Mouse (Mus musculus) embryo, embryonic 10 days (tissue): ENCODE measurements at regions not wholly inside any gene's neighbourhood (a gene's known extent, or its start where the extent isn't known, plus 50 kb on each side); places are given as distances from the start of the nearest gene placed in this dataset.

Source experiments
- DNase-seq: peaks from one replicate; pipeline ENCODE4 v3.0.0-alpha.2; 2015; ENCODE audit warnings: low spot score

DNA sequence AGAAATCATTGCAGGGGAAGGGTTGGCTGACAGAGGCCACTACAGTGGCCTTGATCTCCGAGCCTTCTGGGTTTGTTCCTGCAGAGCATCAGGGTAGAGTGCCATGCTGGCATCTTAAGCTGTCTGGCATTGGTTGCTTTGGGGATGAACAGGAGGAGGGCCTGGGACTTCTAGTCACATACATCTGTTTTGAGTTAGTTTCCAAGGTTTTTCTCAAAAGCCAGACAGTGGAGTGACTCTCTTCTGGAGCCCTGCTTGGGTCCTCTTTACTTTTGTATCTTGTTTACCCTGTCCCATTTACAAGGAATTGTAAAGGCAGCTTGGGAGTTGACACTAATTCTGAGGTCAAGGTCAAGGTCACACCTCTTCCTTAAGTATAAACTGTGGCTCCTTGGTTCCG lies 239.0 kb upstream of the Id2 start:
- DNase-seq = peak; percentile 32

DNA sequence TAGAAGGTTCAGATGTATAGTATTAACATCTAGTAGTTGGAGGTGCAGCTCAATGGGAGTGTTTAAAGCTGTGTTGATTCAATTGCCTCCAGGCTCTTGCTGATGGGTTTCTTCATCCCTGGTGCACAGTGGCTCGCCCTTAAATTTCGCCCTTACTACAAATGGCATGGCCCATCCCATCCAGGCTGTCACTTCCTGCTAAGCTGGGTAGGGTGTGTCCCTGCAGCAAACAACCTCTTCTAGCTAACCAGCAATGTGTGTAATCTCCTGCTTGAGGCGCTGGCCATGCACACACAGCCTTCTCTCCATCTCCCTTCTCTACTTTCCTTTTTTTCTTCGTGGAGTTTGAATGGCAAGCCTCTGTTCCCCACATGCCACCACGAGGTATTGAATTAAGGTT lies 238.1 kb upstream of the Id2 start:
- DNase-seq = no peak

DNA sequence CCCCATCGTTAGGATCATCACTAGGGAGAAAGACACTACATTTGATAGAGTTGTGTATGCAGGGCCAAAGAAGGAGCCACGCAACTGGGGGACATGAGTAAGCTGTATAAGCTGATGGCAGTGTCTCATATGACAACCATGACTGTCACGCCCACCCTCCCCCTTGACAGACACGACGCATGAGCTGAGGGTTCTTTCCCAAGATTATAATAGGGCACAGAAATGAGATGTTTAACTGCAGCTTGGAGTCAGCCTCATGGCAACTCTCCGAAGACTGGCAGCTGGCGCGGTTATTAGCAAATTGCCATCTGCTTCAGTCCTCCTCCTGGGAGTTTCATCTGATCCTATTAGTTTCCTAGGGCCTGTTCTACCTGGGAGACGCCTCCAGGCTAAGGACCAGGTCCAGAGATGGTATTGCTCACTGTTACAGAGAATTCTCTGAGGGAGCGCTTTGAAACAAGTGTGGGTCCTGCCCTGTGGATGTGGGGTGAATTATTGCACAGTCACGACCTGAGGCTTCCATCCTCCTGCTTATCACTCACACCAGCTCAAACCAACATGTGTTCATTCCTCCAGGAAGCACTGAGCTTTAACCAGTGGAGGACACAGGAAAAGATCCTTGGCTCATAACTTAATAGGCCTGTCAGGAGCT lies 235.6 kb upstream of the Id2 start:
- DNase-seq = no peak

DNA sequence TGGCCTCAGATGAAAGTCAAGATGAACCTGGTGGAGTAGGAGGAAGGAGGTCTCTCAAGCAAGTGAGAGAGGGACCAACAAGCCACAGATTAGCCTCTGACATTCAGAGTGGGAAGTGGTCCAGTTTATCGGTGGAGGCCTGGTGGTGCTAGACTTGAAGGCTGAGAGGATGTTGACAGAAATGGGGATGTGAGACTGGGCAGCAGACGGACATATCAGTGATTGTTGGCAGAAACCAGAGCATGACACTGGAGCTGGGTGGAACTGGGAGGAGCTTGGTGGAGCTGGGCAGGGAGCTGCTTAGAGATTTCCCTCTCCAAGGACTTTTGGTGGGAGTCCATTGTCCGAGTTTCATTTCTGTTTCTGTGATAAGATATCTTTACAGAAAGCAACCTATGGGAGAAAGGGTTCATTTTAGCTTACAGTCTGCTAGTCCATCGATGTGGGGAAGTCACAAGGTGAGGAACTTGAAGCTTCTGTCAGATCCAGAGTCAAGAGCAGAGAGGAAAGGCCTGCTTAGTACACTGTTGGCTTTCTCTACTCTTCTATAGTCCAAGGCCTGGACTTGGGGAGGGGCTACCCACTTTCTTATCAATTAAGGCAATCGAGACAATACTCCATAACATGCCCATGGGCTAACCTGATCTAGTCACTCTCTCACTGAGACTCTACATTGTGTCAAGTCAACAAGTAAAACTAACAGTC lies 233.2 kb upstream of the Id2 start:
- DNase-seq = peak; percentile 8

DNA sequence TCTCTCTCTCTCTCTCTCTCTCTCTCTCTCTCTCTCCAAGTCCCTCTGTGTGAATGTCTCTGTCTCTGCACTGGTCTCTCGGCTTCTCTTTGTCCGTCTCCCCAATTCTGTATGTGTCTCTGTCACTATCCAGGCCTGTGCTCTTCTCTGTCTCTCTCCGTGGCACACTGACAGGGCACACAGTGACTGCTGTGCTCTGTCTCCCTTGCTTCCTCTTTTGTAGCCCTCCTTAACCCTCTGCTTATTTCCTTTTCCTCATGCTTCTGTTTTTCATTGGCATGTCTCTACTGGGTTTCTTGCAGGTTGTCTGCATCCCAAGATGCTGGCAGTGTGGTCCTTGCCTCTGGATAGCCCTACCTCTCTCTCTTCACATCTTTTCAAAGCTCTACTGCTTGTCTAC lies 229.0 kb upstream of the Id2 start:
- no peak for DNase-seq

DNA sequence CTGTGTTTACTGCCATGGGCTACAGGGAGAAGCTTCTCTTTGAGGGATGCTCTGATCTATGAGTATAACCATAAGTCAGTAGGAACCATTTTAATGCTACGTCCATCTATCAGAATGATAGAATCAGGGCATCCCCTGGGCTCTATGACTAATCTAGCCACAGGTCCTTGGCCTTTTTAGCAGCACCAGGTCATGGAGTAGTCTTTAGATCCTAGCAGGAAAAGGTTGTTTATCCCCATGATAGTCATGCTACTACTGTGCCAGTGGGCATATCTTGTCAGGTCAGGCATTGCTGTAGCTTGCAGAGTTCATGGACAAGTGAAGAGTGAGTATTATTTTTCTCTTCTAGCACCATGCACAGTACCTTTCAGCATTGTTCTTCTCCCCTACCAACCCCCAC lies 226.2 kb upstream of the Id2 start:
- no peak for DNase-seq

DNA sequence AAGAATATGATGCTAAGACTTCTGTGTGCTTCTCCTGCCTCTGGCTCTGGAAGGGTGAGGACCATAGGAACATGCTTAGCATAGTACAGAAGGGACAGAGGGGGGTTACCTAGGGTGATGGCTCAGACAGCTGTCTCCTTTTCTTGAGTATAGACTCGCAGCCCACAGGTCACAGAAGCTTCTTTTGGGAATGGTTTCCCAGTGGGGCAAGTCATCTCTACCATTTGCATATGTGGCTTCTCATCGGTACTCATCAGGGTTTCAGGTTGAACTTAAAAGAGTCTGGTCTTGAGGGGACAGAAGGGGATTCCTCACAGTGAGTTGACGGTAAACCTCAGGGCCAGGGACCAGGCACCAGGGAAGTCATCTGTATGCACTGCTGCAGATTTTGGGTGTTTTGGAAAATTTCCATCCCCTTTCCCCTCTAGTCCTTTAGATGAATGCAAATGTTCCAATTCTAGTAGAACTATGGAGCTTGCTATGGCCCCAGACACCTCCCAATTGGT lies 223.4 kb upstream of the Id2 start:
- no peak for DNase-seq

DNA sequence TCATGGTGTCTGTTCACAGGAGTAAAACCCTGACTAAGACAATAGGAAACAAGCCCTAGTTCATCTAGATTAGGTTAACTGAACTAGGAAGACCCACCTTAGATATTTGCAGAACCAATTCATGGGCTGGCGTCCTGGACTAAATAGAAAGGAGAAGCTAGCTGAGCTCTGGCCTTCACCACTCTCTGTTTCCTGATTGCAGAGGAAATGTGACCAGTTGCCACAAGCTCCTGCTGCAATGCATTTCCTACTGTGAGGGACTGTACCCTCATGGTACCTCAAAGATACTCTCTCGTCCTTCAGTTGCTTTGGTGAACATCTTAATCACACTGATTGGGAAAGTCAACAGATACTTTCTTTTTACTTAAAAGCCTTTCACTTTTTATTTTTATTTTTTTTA lies 222.9 kb upstream of the Id2 start:
- DNase-seq = no peak

DNA sequence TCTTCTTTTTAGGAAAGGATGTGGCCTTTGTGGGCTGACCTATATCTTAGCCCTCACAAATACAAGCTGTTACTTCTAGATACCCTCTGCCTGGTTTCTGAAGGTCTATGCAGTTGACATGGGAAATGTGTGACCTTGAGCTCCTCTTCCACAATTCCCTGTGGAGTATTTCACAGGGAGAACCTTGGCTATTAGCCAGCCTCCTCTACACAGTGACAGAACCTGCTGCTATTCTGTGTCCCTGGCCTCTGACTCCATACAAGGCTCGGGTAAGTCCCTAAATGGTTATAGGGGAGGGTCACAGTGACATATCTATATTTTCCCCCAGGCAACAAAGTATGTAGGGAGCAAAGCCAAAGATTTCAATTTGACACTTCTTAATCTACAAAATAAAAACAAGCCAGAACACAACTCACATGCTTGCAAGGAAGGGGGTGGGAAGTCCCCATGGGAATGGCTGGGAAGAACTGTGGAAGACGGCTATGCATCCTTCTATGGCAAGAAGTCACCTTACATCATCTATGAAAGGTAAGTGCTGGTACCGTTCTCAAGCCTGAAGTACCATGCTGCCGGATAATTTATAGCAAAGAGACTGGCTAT lies 221.2 kb upstream of the Id2 start:
- no peak for DNase-seq

DNA sequence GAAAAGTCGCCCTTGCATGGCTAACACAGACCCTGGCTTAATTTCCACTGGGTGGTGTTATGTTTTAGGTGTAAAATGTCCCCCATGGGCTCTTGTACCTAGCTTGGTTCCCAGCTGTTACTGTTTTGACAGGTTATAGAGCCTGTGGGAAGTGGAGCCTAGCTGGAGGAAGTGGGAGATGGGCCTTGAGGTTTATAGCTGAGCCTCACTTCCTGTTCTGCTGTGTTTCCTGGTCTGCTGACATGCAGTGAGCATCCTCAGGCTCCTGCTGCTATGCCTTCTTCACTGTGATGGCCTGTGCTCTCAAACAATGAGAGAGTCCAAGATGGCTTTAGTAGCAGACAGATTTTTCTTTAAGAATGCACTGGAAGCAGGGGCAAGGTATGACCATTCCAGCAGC lies 219.0 kb upstream of the Id2 start:
- DNase-seq = no peak

DNA sequence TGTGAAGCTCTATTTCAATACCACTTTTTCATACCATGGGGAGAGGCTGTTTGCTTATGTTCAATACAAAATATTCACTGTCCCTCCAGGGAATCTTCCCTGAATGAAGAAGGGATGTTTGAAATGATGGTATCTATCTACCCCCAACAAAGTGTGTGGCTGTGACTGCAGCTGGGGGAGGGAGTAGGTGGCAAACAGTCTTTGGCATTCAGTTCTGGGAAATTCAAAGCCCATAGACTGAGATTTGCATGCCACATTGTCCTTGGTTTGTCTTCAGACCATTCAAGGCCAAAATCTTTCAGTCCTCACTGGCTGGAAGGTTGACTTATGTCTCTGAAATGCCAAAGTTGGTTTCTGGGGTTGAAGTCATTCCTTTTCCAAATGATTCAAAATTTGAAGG lies 216.3 kb upstream of the Id2 start:
- DNase-seq = no peak

DNA sequence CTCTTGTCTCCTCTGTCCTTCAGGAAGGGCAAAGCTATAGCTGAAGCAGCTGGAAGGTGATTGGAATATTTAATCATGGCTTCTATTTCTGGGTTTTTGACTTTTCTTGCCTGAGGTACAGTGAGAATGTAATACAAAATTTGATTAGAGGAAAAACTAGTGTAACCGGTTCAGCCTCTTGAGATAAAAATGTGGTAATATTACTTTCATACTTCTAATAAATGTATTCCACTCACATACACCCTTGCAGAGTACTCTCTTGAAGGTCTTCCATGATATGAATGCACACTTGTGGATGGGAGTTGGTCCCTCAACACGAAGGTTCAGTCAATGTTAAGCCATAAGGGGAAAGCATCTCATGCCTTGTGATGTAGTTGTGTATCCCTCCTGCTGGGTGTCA lies 215.4 kb upstream of the Id2 start:
- DNase-seq = no peak

DNA sequence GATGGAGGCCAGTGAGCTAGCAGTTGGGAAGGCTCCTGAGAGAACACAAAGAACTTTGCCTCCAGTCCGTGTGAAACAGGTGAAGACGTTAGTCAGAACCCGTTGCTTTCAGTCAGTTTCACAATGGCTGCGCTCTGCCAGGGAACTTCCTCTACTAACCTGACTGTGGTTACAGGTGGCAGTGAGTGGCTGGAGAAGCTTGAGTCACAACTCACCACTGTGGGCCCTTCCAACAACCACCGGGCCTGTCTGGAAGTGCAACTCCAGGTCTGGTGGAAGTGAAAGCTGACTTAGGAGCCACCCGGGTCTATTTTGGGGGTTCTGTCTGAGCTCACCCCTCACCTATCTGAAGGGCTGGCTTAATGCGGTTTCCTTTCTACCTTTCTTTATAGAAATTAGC lies 214.8 kb upstream of the Id2 start:
- DNase-seq = no peak

DNA sequence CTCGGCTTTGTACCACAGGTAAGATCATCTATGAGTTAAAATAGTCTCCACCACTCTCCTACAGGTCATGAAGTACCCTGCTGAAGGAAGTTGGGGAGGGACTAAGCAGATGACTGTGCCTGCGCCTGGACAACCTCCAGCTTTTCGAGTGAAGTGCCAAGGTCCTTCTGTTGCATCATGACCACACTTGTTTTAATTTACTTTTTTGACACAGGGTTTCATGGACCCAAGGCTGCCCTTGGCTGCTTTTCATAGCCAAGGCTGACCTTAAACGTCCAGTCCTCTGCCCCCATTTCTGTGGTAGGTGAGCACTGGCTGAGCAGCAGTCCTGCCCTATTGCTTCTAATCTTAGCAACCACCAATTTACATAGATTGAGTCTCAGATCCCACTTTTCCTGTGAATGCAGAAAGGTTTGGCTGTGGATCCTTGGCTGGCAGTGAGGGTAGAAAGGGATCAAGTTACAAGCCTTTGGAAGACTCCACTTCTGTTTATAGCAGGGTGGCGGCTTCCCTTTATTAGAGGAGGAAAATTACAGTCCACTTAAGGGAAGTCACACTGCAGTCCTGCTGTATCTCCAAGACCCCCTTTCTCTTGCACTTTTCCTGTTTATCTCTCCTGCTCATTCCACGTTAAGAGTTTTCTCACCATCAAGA lies 213.5 kb upstream of the Id2 start:
- peak; percentile 39 for DNase-seq

DNA sequence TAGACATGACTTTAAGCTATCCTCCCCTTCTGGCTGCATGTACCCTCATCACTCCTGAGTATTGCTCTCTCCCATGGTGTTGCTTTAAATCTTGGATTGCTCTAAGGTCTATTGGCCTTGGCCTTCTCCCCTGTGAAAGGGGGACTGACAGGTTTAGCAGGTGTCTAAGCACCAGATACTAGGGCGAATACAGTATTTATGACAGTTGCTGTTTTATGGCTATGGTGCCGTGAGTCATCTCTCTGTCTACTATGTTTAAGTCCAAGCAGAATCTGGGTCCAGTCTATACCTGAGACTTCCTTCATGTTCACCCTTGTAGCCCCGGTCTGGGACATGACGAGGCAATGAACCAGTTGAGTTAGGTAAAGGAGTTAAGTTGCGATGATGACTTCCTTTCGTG lies 212.3 kb upstream of the Id2 start:
- DNase-seq = no peak

DNA sequence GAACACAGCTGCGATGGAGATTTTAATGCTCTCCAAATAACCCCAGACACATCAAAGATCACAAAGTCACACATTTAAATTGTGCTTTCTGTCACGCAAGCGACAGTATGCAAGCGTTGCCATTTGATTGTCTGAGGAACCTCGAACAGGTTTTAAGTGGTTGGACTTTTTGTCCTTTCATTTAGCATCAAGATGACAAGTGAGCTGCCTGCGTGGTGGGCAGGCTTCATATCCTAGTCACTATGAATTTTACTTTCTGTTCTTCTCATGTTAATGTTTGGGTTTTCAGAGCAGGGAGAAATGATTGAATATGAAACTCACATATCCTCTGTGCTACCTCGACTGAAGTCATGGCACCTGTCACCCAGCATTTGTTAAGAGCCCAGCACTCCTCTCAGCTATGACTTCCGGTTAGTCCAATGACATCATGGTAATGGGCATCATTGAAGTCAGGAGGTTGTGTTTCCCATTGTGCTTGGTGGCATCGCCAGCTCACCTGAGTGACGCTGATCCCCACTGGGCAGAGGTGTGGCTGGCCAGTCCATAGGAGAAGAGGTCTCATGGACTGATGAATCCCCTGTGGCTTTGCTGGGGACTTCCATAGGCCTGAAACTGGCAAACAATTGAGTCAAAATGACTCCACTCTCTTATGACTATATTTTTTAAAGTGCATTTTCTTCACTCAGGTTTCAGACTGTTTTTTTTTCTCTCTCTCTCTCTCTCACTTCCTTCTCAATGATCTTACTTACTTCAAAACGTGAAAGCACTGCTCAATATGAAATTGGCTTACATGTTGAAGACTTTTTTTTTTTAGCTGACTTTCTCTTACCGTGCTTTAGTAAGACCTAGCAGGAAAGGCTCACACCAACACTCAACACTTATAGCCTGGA lies 209.1 kb upstream of the Id2 start:
- no peak for DNase-seq

DNA sequence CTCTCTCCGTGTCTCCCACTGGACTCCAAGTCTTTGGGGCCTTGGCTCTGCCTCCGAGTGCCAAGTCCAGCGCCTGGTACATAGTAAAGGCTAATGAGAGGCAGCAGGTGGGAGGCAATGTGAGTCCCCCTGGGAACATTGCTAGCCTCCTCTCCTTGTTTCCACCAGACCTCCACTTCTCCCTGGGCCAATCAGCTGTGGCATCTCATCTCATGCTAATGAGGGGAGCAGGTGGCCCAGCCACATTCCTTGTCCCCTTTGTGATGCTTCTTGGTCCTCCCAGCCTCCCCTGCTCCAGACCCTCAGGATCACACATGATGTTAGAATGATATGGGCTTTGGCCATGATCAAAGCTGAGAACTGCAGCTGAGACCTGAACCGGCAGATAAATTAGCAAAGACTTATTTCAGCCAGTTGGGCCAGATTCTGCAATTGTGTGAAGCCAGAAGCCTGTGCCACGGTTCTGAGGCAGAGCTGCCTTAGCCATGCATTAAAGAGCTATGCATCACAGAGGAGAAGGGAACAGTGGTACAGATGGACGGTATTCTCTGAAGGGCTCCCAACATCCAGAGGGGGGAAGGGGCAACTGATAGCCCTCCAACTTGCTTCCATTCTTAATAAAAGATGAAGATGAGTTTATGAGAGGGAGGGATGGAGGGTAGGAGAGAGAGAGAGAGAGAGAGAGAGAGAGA lies 208.0 kb upstream of the Id2 start:
- peak; percentile 43 for DNase-seq

DNA sequence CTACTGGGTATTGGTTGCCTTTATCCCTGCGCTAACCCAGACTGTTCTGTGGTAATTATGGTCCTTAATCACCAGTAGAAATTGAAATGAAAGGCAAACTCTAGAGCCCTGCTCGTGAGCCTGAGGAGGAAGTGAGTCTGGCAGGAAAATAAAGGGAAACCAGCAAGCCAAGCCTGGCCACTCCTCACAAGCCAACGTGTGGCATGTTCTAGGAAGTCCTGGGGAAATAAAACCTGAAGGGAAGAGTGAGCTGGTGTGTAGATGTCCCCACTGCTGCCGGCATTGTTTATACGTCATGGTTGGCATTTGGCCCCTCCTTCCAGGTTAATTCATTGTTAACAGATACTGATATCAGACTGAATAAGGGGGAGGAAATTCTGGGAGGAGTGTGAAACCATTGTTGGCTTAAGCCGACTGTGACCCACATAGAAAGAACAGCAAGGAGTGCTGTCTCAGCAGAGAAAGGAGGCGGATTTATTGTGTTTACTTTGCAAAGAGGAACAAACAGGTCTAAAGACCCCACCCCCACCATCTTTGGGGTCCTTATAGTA lies 206.6 kb upstream of the Id2 start:
- no peak for DNase-seq

DNA sequence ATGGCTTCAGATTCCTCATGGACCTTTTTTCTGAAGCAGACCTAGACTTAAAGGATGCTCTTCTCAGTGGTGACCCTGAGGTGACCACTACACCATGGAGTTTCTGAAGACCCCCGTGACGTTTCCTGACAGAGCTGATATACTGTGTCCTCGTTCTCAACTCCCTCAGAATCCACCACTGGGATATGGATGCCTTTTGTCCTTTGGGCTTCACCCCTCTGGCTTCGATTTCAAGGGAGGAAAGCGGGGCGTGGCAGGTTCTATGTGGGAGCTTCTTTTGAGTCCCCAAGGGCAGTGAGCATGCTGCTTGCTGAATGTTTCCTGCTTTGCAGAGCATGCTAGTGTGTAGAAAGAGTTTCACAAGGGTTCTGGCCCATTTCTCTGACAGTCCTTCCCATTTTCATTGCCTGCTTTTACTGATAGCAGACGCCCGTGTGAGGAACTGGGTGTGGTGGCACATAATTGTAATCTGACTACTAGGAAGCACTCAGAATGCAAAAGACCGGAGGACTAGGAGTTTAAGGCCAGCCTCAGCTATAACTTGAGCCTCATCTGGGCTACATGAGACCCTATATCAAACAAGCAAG lies 204.0 kb upstream of the Id2 start:
- no peak for DNase-seq

DNA sequence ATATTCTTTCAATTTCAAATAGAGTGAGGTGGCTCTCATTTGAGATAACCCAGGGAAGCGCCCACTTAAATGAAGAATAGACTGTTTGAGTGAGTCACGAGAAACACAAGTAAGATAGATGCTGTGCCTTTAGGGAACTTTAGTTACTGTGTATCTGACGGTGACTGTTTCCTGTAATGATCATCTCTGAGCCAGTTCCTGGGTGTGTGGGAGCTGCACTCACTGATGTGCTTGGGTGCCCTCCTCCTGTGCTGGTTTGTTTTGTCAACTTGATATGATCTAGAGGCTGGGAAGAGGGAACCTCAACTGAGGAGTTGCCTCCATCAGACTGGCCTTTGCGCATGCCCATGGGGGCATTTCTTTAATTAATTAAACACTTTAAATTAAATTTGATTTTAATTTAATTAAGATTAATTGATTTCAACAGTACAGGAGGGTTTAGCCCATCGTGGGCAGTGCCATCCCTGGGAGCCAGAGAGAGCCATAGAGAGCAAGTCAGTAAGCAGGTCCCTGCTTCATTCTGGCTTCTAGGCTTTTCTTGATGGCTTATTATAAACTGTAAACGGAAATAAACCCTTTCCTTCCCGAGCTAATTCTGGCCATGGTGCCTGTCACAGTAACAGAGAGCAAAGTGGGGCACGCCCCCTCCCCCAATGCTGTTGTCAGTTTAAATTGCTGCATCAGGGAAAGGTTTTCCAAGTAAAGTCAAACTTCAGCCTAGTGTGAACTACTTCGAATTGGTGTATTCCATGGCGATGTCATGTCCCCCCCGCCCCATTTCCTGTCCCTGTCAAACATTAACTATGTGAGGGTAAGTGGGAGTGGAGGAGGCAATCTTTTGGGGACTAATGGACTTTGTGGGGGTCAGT lies 202.9 kb upstream of the Id2 start:
- DNase-seq = no peak
